Mouse (Mus musculus): ENCODE results near the gene Abcg4. TPM values are rescaled to one million over a fixed set of nuclear protein-coding genes. Genes with fewer than 3 reads are reported as not detected.
A peak's percentile ranks its signal among the peaks of the same experiment; 100 is the strongest.
"Not testable (repeated sequence)": the region's sequence is repeated elsewhere in the genome, so short reads cannot be mapped to it uniquely, and the experiment has no call there.

Abcg4 gene
- polyA plus RNA-seq, 1 experiment from 2014 or later: 2.7 TPM

- Histone ChIP-seq H3K4me2 (ENCODE audit: low read length) (peak overlapping the region; percentile 43), H3K4me1 (ENCODE audit: control insufficient read depth in 2 of 2, insufficient read depth in 2 of 2, low read length in 2 of 2) (peaks cover 6% of the 10 kb centered on the region in 2 experiments; a peak in 3 of 4 replicates), H3K36me3 (ENCODE audit: control insufficient read depth, insufficient read depth, low read length) (peaks cover 39% of the 10 kb centered on the region), H3K9ac (ENCODE audit: low read length) (no peak overlapping the region; the same call in 1 of the 2 replicates), H3K9me3 (ENCODE audit: control insufficient read depth, low read length) (no peaks in the 10 kb centered on the region), H3K27ac (replicated peaks in 1 of 2; ENCODE audit: control insufficient read depth in 1 of 2, insufficient read depth in 1 of 2, low read depth in 2 of 2, low read length in 2 of 2) (peak overlapping the region; percentile 18 to 48; a peak in 1 of 4 replicates), H3K27me3 (ENCODE audit: control insufficient read depth, insufficient read depth, low read length) (no peaks in the 10 kb centered on the region), H3K4me3 (ENCODE audit: control insufficient read depth in 1 of 2, insufficient read depth in 1 of 2, low read depth in 1 of 2, low read length in 2 of 2) (peak overlapping the region in 1 of 2 experiments; percentile 1; a peak in 1 of 4 replicates)
- ATAC-seq (ENCODE audit: insufficient number of reproducible peaks, insufficient read depth, low FRiP score, low read depth): peak; percentile 52; the same call in 1 of the 2 replicates
- WGBS: 22% methylated on average over 27 of the region's 27 CpGs
Measured at GRCm38 (mm10) chr9:44311136-44312134, 23.0 kb upstream of the Abcg4 start.

- H3K4me1 ChIP-seq (ENCODE audit: control insufficient read depth in 2 of 2, insufficient read depth in 2 of 2, low read length in 2 of 2): peaks cover 6% of the 10 kb centered on the region in 2 experiments; a peak in 3 of 4 replicates
- peak overlapping the region; percentile 43 for H3K4me2 ChIP-seq (ENCODE audit: low read length)
- H3K27ac ChIP-seq (replicated peaks in 1 of 2; ENCODE audit: control insufficient read depth in 1 of 2, insufficient read depth in 1 of 2, low read depth in 2 of 2, low read length in 2 of 2): peak overlapping the region; percentile 18 to 48; a peak in 2 of 4 replicates
- no peaks in the 10 kb centered on the region for H3K27me3 ChIP-seq (ENCODE audit: control insufficient read depth, insufficient read depth, low read length)
- 38% methylated on average over 10 of the region's 10 CpGs for WGBS
- ATAC-seq (ENCODE audit: insufficient number of reproducible peaks, insufficient read depth, low FRiP score, low read depth): no peak
- H3K9me3 ChIP-seq (ENCODE audit: control insufficient read depth, low read length): no peaks in the 10 kb centered on the region
- H3K9ac ChIP-seq (ENCODE audit: low read length): no peak overlapping the region; the same call in 1 of the 2 replicates
- H3K36me3 ChIP-seq (ENCODE audit: control insufficient read depth, insufficient read depth, low read length): peaks cover 32% of the 10 kb centered on the region
- peak overlapping the region in 1 of 2 experiments; percentile 1; a peak in 1 of 4 replicates for H3K4me3 ChIP-seq (ENCODE audit: control insufficient read depth in 1 of 2, insufficient read depth in 1 of 2, low read depth in 1 of 2, low read length in 2 of 2)
Measured at GRCm38 (mm10) chr9:44310750-44311135, 22.3 kb upstream of the Abcg4 start.

GRCm38 (mm10) chr9:44309756-44310155 is 21.3 kb upstream of the Abcg4 start:
- peaks cover 6 to 7% of the 10 kb centered on the region in 2 experiments; a peak in 3 of 4 replicates for H3K4me1 ChIP-seq (ENCODE audit: control insufficient read depth in 2 of 2, insufficient read depth in 2 of 2, low read length in 2 of 2)
- 66% methylated on average over 3 of the region's 3 CpGs for WGBS

GRCm38 (mm10) chr9:44307248-44307647 is 18.8 kb upstream of the Abcg4 start:
- 84% methylated on average over 2 of the region's 2 CpGs for WGBS
- Histone ChIP-seq H3K4me2 (ENCODE audit: low read length) (no peak overlapping the region), H3K36me3 (ENCODE audit: control insufficient read depth, insufficient read depth, low read length) (peaks cover 10% of the 10 kb centered on the region), H3K27ac (replicated peaks in 1 of 2; ENCODE audit: control insufficient read depth in 1 of 2, insufficient read depth in 1 of 2, low read depth in 2 of 2, low read length in 2 of 2) (no peak overlapping the region), H3K9ac (ENCODE audit: low read length) (no peak overlapping the region), H3K4me1 (ENCODE audit: control insufficient read depth in 2 of 2, insufficient read depth in 2 of 2, low read length in 2 of 2) (peaks cover 8 to 18% of the 10 kb centered on the region in 2 experiments), H3K4me3 (ENCODE audit: control insufficient read depth in 1 of 2, insufficient read depth in 1 of 2, low read depth in 1 of 2, low read length in 2 of 2) (no peak overlapping the region), H3K9me3 (ENCODE audit: control insufficient read depth, low read length) (no peaks in the 10 kb centered on the region), H3K27me3 (ENCODE audit: control insufficient read depth, insufficient read depth, low read length) (no peaks in the 10 kb centered on the region)
- ATAC-seq (ENCODE audit: insufficient number of reproducible peaks, insufficient read depth, low FRiP score, low read depth): no peak

More at GRCm38 (mm10) chr9:44309756-44310155, 21.3 kb upstream of the Abcg4 start:
- H3K36me3 ChIP-seq (ENCODE audit: control insufficient read depth, insufficient read depth, low read length): peaks cover 22% of the 10 kb centered on the region
- no peak for ATAC-seq (ENCODE audit: insufficient number of reproducible peaks, insufficient read depth, low FRiP score, low read depth)
- H3K4me3 ChIP-seq (ENCODE audit: control insufficient read depth in 1 of 2, insufficient read depth in 1 of 2, low read depth in 1 of 2, low read length in 2 of 2): no peak overlapping the region
- no peaks in the 10 kb centered on the region for H3K27me3 ChIP-seq (ENCODE audit: control insufficient read depth, insufficient read depth, low read length)
- H3K4me2 ChIP-seq (ENCODE audit: low read length): no peak overlapping the region
- H3K27ac ChIP-seq (replicated peaks in 1 of 2; ENCODE audit: control insufficient read depth in 1 of 2, insufficient read depth in 1 of 2, low read depth in 2 of 2, low read length in 2 of 2): no peak overlapping the region
- H3K9ac ChIP-seq (ENCODE audit: low read length): no peak overlapping the region
- no peaks in the 10 kb centered on the region for H3K9me3 ChIP-seq (ENCODE audit: control insufficient read depth, low read length)

- no peak for ATAC-seq (ENCODE audit: insufficient number of reproducible peaks, insufficient read depth, low FRiP score, low read depth)
- Histone ChIP-seq H3K27ac (replicated peaks in 1 of 2; ENCODE audit: control insufficient read depth in 1 of 2, insufficient read depth in 1 of 2, low read depth in 2 of 2, low read length in 2 of 2) (no peak overlapping the region), H3K4me3 (ENCODE audit: control insufficient read depth in 1 of 2, insufficient read depth in 1 of 2, low read depth in 1 of 2, low read length in 2 of 2) (no peak overlapping the region), H3K4me2 (ENCODE audit: low read length) (no peak overlapping the region), H3K4me1 (ENCODE audit: control insufficient read depth in 2 of 2, insufficient read depth in 2 of 2, low read length in 2 of 2) (peaks cover 8 to 18% of the 10 kb centered on the region in 2 experiments), H3K36me3 (ENCODE audit: control insufficient read depth, insufficient read depth, low read length) (peaks cover 17% of the 10 kb centered on the region), H3K27me3 (ENCODE audit: control insufficient read depth, insufficient read depth, low read length) (no peaks in the 10 kb centered on the region), H3K9ac (ENCODE audit: low read length) (no peak overlapping the region), H3K9me3 (ENCODE audit: control insufficient read depth, low read length) (no peaks in the 10 kb centered on the region)
- 84% methylated on average over 6 of the region's 6 CpGs for whole genome bisulfite sequencing
Measured at GRCm38 (mm10) chr9:44306532-44306931, 18.1 kb upstream of the Abcg4 start.

GRCm38 (mm10) chr9:44305466-44306079 is 17.2 kb upstream of the Abcg4 start, which contains the start of gene Hinfp:
Hinfp (minus strand) TSS chr9:44305671.
- Histone ChIP-seq H3K4me1 (ENCODE audit: control insufficient read depth in 2 of 2, insufficient read depth in 2 of 2, low read length in 2 of 2) (peaks cover 2 to 12% of the 10 kb centered on the region in 2 experiments), H3K9me3 (ENCODE audit: control insufficient read depth, low read length) (no peaks in the 10 kb centered on the region), H3K27me3 (ENCODE audit: control insufficient read depth, insufficient read depth, low read length) (no peaks in the 10 kb centered on the region), H3K4me3 (ENCODE audit: control insufficient read depth in 1 of 2, insufficient read depth in 1 of 2, low read depth in 1 of 2, low read length in 2 of 2) (peak within 1 kb of the TSS; percentile 67 to 79), H3K4me2 (ENCODE audit: low read length) (peak within 1 kb of the TSS; percentile 82), H3K27ac (replicated peaks in 1 of 2; ENCODE audit: control insufficient read depth in 1 of 2, insufficient read depth in 1 of 2, low read depth in 2 of 2, low read length in 2 of 2) (peak within 1 kb of the TSS; percentile 66 to 67), H3K9ac (ENCODE audit: low read length) (peak within 1 kb of the TSS; percentile 85), H3K36me3 (ENCODE audit: control insufficient read depth, insufficient read depth, low read length) (peaks cover 27% of the 10 kb centered on the region)
- peak; percentile 98 for ATAC-seq (ENCODE audit: insufficient number of reproducible peaks, insufficient read depth, low FRiP score, low read depth)
- WGBS: under 1% methylated on average over 54 of the region's 54 CpGs

- ATAC-seq (ENCODE audit: insufficient number of reproducible peaks, insufficient read depth, low FRiP score, low read depth); H3K9ac ChIP-seq (ENCODE audit: low read length); H3K9me3 ChIP-seq (ENCODE audit: control insufficient read depth, low read length); H3K4me3 ChIP-seq (ENCODE audit: control insufficient read depth in 1 of 2, insufficient read depth in 1 of 2, low read depth in 1 of 2, low read length in 2 of 2); H3K27me3 ChIP-seq (ENCODE audit: control insufficient read depth, insufficient read depth, low read length); H3K4me2 ChIP-seq (ENCODE audit: low read length); H3K27ac ChIP-seq (replicated peaks in 1 of 2; ENCODE audit: control insufficient read depth in 1 of 2, insufficient read depth in 1 of 2, low read depth in 2 of 2, low read length in 2 of 2): not testable (repeated sequence)
- peaks cover 2 to 12% of the 10 kb centered on the region in 2 experiments; a peak in 3 of 4 replicates for H3K4me1 ChIP-seq (ENCODE audit: control insufficient read depth in 2 of 2, insufficient read depth in 2 of 2, low read length in 2 of 2)
- H3K36me3 ChIP-seq (ENCODE audit: control insufficient read depth, insufficient read depth, low read length): peaks cover 80% of the 10 kb centered on the region
- 96% methylated on average over 3 of the region's 3 CpGs for WGBS
Measured at GRCm38 (mm10) chr9:44300001-44300400, 11.6 kb upstream of the Abcg4 start.
